Mouse (Mus musculus) small intestine, adult 2 months (tissue): ENCODE results near the gene Dlx4.

Source experiments
- CTCF ChIP-seq: fragments of 200-500 bp; IDR thresholded peaks from 2 replicates; pipeline ENCODE4 v1.5.1; 2012; ENCODE audit warnings: low read depth, mild to moderate bottlenecking, control low read depth, inconsistent platforms, low read length, moderate library complexity, mixed read lengths; ENCODE audit not compliant: insufficient replicate concordance, insufficient read length; ENCODE audit errors: extremely low read depth
- POLR2A ChIP-seq: fragments of 200-500 bp; IDR thresholded peaks from 2 replicates; pipeline ENCODE4 v1.6.1; 2012; ENCODE audit warnings: low read depth, mild to moderate bottlenecking, control low read depth, inconsistent platforms, low read length, moderate library complexity

GRCm38 (mm10) chr11:95106440-95107236 is 39.4 kb downstream of the Dlx4 start:
- TF ChIP-seq CTCF (peak; percentile 96), POLR2A (no peak)
